22 mouse cellular contexts compared by ENCODE assay signal in genomic region chr4:47593155-47593554, GRCm38 (mm10).
DNase-seq lines count a peak whose midpoint lies in the region; ATAC-seq and TF ChIP-seq lines count a peak whose summit lies in the region.
"Had no signal": no experiment of that assay in that cellular context is flagged by ENCODE, and none has a peak within 500 bp of the region (broad histone marks: within the 10 kb centered on the region; RNA-seq: fewer than 3 reads in every experiment).

No protein-coding gene starts in this region.

- no peaks in the 10 kb centered on the region for H3K27me3 ChIP-seq in heart, embryonic 15.5 days
- H3K27me3 ChIP-seq: embryonic facial prominence, embryonic 15.5 days; liver, embryonic 13.5 days; midbrain, embryonic 12.5 days had no signal

- no peak overlapping the region for H3K9ac ChIP-seq in heart, embryonic 15.5 days
- H3K9ac ChIP-seq: embryonic facial prominence, embryonic 15.5 days; liver, embryonic 13.5 days; midbrain, embryonic 12.5 days had no signal

- peak; percentile 78 for DNase-seq in gastrocnemius, adult 2 months
- DNase-seq in gastrocnemius, postnatal 36 days, result no peak
- DNase-seq in gastrocnemius, postnatal 25 days, result peak; percentile 67
- DNase-seq in heart, postnatal 4 days, result peak; percentile 56
- DNase-seq in testis, postnatal 10 days (ENCODE audit: low spot score), result no peak
- DNase-seq in adrenal gland, adult 2 months, result no peak
- DNase-seq: cerebellum, adult 11 months; cerebellum, adult 9-11 months; kidney, adult 9 months; layer of hippocampus, adult 9-11 months; liver, embryonic 13.5 days; lung, adult 2 months; spleen, adult 18-20 months; thymus, postnatal 14 days had no signal

- H3K4me3 ChIP-seq in gastrocnemius, adult 2 months, result peak overlapping the region; percentile 55
- no peak overlapping the region for H3K4me3 ChIP-seq in heart, embryonic 15.5 days
- H3K4me3 ChIP-seq: embryonic facial prominence, embryonic 15.5 days; left cerebral cortex, adult 2 months; liver, embryonic 13.5 days; midbrain, embryonic 12.5 days had no signal

- ATAC-seq in heart, embryonic 15.5 days (replicated peaks; ENCODE audit: insufficient number of reproducible peaks, insufficient read depth, low FRiP score, low read depth), result peak; percentile 55; the same call in 1 of the 2 replicates
- ATAC-seq: CD4-positive, CD25-positive, alpha-beta regulatory T cell, adult 4 months; forebrain, embryonic 14.5 days; hindbrain, postnatal 0 days; intestine, embryonic 16.5 days had no signal

- no peak overlapping the region for H3K4me2 ChIP-seq in heart, embryonic 15.5 days
- H3K4me2 ChIP-seq: embryonic facial prominence, embryonic 15.5 days; liver, embryonic 13.5 days; midbrain, embryonic 12.5 days had no signal

- WGBS in heart, embryonic 15.5 days, result 51% methylated on average over 7 of the region's 7 CpGs

- TF ChIP-seq CTCF in gastrocnemius, adult 2 months (IDR thresholded peaks at IDR 0.05), result no peak

- no peaks in the 10 kb centered on the region for H3K36me3 ChIP-seq in heart, embryonic 15.5 days
- H3K36me3 ChIP-seq: embryonic facial prominence, embryonic 15.5 days; liver, embryonic 13.5 days; midbrain, embryonic 12.5 days had no signal

- H3K27ac ChIP-seq in gastrocnemius, adult 2 months, result peak overlapping the region; percentile 97
- no peak overlapping the region for H3K27ac ChIP-seq in heart, embryonic 15.5 days
- H3K27ac ChIP-seq: embryonic facial prominence, embryonic 15.5 days; hindbrain, postnatal 0 days; left cerebral cortex, adult 2 months; liver, embryonic 13.5 days; midbrain, embryonic 12.5 days had no signal

- intact Hi-C loops in gastrocnemius, adult 2 months (cut with DNase I), result loop anchor here (2.0 kb wide), 1 partner anchor 78 kb away; no protein-coding TSS in a partner anchor
- intact Hi-C loops in gastrocnemius, postnatal 36 days (cut with DNase I), result loop anchor here (5.0 kb wide), 1 partner anchor 79 kb away; no protein-coding TSS in a partner anchor

- H3K4me1 ChIP-seq in heart, embryonic 15.5 days (replicated peaks), result peaks cover 15% of the 10 kb centered on the region
- H3K4me1 ChIP-seq: embryonic facial prominence, embryonic 15.5 days; liver, embryonic 13.5 days; midbrain, embryonic 12.5 days had no signal

- no peaks in the 10 kb centered on the region for H3K9me3 ChIP-seq in heart, embryonic 15.5 days (replicated peaks)
- H3K9me3 ChIP-seq: embryonic facial prominence, embryonic 15.5 days; liver, embryonic 13.5 days; midbrain, embryonic 12.5 days had no signal

Comparison
In these comparisons a context has a peak if more than half of its experiments do, and no peak if none do; other contexts are left out.
1. DNase-seq: peak in gastrocnemius, adult 2 months (single experiment), gastrocnemius, postnatal 25 days (single experiment) and heart, postnatal 4 days (single experiment); none in gastrocnemius, postnatal 36 days (0 of 2), testis, postnatal 10 days (single experiment) and adrenal gland, adult 2 months (single experiment).